Mouse (Mus musculus) bone marrow macrophage, adult 2 months (primary cell): ENCODE measurements around the gene Heatr4. TPM values are rescaled to one million over a fixed set of nuclear protein-coding genes. Genes with fewer than 3 reads are reported as not detected.
A peak's percentile ranks its signal among the peaks of the same experiment; 100 is the strongest.
"Not testable (repeated sequence)": the region's sequence is repeated elsewhere in the genome, so short reads cannot be mapped to it uniquely, and the experiment has no call there.

Experiments
- H3K27ac ChIP-seq: 2 replicates; pipeline ENCODE4 v1.5.1; 2012; ENCODE audit warnings: low read depth, low read length; ENCODE audit not compliant: insufficient read depth
- H3K4me1 ChIP-seq: 2 replicates; pipeline ENCODE4 v1.6.1; 2012; ENCODE audit warnings: low read length; ENCODE audit not compliant: control insufficient read depth, insufficient read depth
- H3K4me3 ChIP-seq: 2 replicates; pipeline ENCODE4 v1.5.1; 2012; ENCODE audit warnings: mild to moderate bottlenecking, low read length, moderate library complexity; ENCODE audit not compliant: insufficient read depth
- CTCF ChIP-seq: IDR thresholded peaks from 2 replicates; pipeline ENCODE4 v1.5.1; 2012; ENCODE audit warnings: low read depth, mild to moderate bottlenecking, low read length, moderate library complexity
- POLR2A ChIP-seq: IDR thresholded peaks from 2 replicates; pipeline ENCODE4 v1.6.1; 2012; ENCODE audit warnings: mild to moderate bottlenecking, low read depth, low read length, borderline replicate concordance
- polyA plus RNA-seq: library from polyadenylated mRNA; stranded (reverse); fragments of >200 nt; gene quantifications from 2 replicates; pipeline ENCODE4 v1.2.4, GENCODE M21; 2012; ENCODE audit not compliant: missing spikeins, insufficient read depth, insufficient read length

The Heatr4 gene
- polyA plus RNA-seq: not detected in 2 replicates

GRCm38 (mm10) chr12:83984752-83985151 lies at the start of gene Heatr4:
Heatr4 (minus strand) TSS chr12:83984852.
- Histone ChIP-seq H3K27ac (no peak within 1 kb of the TSS), H3K4me1 (peaks cover 9% of the 10 kb centered on the region)

GRCm38 (mm10) chr12:84034108-84034507 lies 49.5 kb upstream of the Heatr4 start:
- Histone ChIP-seq H3K27ac (no peak overlapping the region), H3K4me3 (no peak overlapping the region), H3K4me1 (peaks cover 7% of the 10 kb centered on the region)
- TF ChIP-seq CTCF: no peak
- TF ChIP-seq POLR2A: no peak

More at GRCm38 (mm10) chr12:83984752-83985151, at the start of gene Heatr4:
- no peak within 1 kb of the TSS for H3K4me3 ChIP-seq
- no peak for TF ChIP-seq POLR2A
- no peak for TF ChIP-seq CTCF

- not testable (repeated sequence) for H3K27ac ChIP-seq, H3K4me3 ChIP-seq, H3K4me1 ChIP-seq
Observed at GRCm38 (mm10) chr12:84033302-84033701, 48.6 kb upstream of the Heatr4 start.

- no peak overlapping the region for H3K4me3 ChIP-seq
- no peak overlapping the region for H3K27ac ChIP-seq
- H3K4me1 ChIP-seq: peaks cover 7% of the 10 kb centered on the region
- no peak for TF ChIP-seq CTCF
- no peak for TF ChIP-seq POLR2A
Observed at GRCm38 (mm10) chr12:84032854-84033253, 48.2 kb upstream of the Heatr4 start.

- Histone ChIP-seq H3K4me1 (peaks cover 7% of the 10 kb centered on the region), H3K27ac (no peak overlapping the region), H3K4me3 (no peak overlapping the region)
- TF ChIP-seq CTCF: peak; percentile 60
- no peak for TF ChIP-seq POLR2A
Observed at GRCm38 (mm10) chr12:84030659-84031332, 46.1 kb upstream of the Heatr4 start.

- H3K4me1 ChIP-seq, H3K4me3 ChIP-seq, H3K27ac ChIP-seq: not testable (repeated sequence)
Observed at GRCm38 (mm10) chr12:84029043-84029442, 44.4 kb upstream of the Heatr4 start.

GRCm38 (mm10) chr12:84028328-84028727 lies 43.7 kb upstream of the Heatr4 start:
- H3K4me1 ChIP-seq: peaks cover 12% of the 10 kb centered on the region
- not testable (repeated sequence) for H3K4me3 ChIP-seq, H3K27ac ChIP-seq

GRCm38 (mm10) chr12:84025888-84026287 lies 41.2 kb upstream of the Heatr4 start:
- Histone ChIP-seq H3K4me1 (peaks cover 21% of the 10 kb centered on the region), H3K27ac (no peak overlapping the region), H3K4me3 (no peak overlapping the region)
- TF ChIP-seq POLR2A (no peak), CTCF (no peak)

- Histone ChIP-seq H3K27ac (peak overlapping the region; percentile 79), H3K4me3 (no peak overlapping the region), H3K4me1 (peaks cover 36% of the 10 kb centered on the region)
- no peak for TF ChIP-seq CTCF
- no peak for TF ChIP-seq POLR2A
Observed at GRCm38 (mm10) chr12:84023052-84023745, 38.5 kb upstream of the Heatr4 start.

GRCm38 (mm10) chr12:84022266-84022665 lies 37.6 kb upstream of the Heatr4 start:
- H3K4me1 ChIP-seq: peaks cover 36% of the 10 kb centered on the region
- not testable (repeated sequence) for H3K4me3 ChIP-seq, H3K27ac ChIP-seq

GRCm38 (mm10) chr12:84020528-84020927 lies 35.9 kb upstream of the Heatr4 start:
- not testable (repeated sequence) for H3K4me3 ChIP-seq, H3K27ac ChIP-seq
- H3K4me1 ChIP-seq: peaks cover 36% of the 10 kb centered on the region
